Mouse (Mus musculus) limb, embryonic 15.5 days (tissue): ENCODE results near the gene Gm867. TPM values are rescaled to one million over a fixed set of nuclear protein-coding genes. Genes with fewer than 3 reads are reported as not detected.

Experiments
- ATAC-seq: fragments of 200-750 bp; cut with Nextera tagmentation; 2 replicates; pipeline ENCODE4 v1.8.0; 2017; ENCODE audit warnings: low read depth, moderate TSS enrichment; ENCODE audit not compliant: insufficient number of reproducible peaks, low FRiP score, low TSS enrichment
- H3K27ac ChIP-seq: fragments of 300-500 bp; sonication (generic); 2 replicates; pipeline ENCODE4 v1.5.1; 2015; ENCODE audit warnings: moderate library complexity, mild to moderate bottlenecking, inconsistent platforms
- H3K27me3 ChIP-seq: fragments of 300-500 bp; sonication (generic); 2 replicates; pipeline ENCODE4 v1.6.1; 2015; ENCODE audit warnings: inconsistent platforms
- H3K36me3 ChIP-seq: fragments of 300-500 bp; sonication (generic); 2 replicates; pipeline ENCODE4 v1.6.1; 2015; ENCODE audit warnings: inconsistent platforms
- H3K4me1 ChIP-seq: fragments of 300-500 bp; sonication (generic); 2 replicates; pipeline ENCODE4 v1.6.1; 2015; ENCODE audit warnings: inconsistent platforms
- H3K4me2 ChIP-seq: fragments of 300-500 bp; sonication (generic); 2 replicates; pipeline ENCODE4 v1.6.1; 2015; ENCODE audit warnings: mild to moderate bottlenecking, inconsistent platforms
- H3K4me3 ChIP-seq: fragments of 300-500 bp; sonication (generic); 2 replicates; pipeline ENCODE4 v1.5.1; 2015; ENCODE audit warnings: mild to moderate bottlenecking, inconsistent platforms
- H3K9ac ChIP-seq: fragments of 300-500 bp; sonication (generic); 2 replicates; pipeline ENCODE4 v1.6.1; 2015; ENCODE audit warnings: inconsistent platforms
- H3K9me3 ChIP-seq: fragments of 300-500 bp; sonication (generic); 2 replicates; pipeline ENCODE4 v1.6.1; 2016; ENCODE audit warnings: inconsistent platforms
- WGBS: fragments of 180-500 bp; shearing (Covaris S2); methylation state at CpG from one replicate; pipeline ENCODE4 v1.1.7; 2015; 5-methylcytosine and 5-hydroxymethylcytosine counted together
- polyA plus RNA-seq: library from polyadenylated mRNA; unstranded; fragments of >200 nt; fragmentation: Nextera tagmentation; extraction: Ambion mirVana; gene quantifications from 2 replicates; pipeline ENCODE4 v1.2.1, GENCODE M21; 2015

Gm867 gene
- polyA plus RNA-seq, 1 experiment from 2014 or later: 0.41 TPM

- ATAC-seq: no peak
- Histone ChIP-seq H3K27me3 (no peaks in the 10 kb centered on the region), H3K9me3 (no peaks in the 10 kb centered on the region), H3K36me3 (peaks cover 61% of the 10 kb centered on the region), H3K27ac (no peak overlapping the region), H3K4me3 (no peak overlapping the region), H3K9ac (no peak overlapping the region), H3K4me1 (peaks cover 51% of the 10 kb centered on the region), H3K4me2 (no peak overlapping the region)
- WGBS: 58% methylated on average over 7 of the region's 7 CpGs
Observed at GRCm38 (mm10) chr10:75915557-75915956, 24.9 kb downstream of the Gm867 start.

- Histone ChIP-seq H3K9me3 (no peaks in the 10 kb centered on the region), H3K4me1 (peaks cover 28% of the 10 kb centered on the region), H3K4me2 (no peak overlapping the region), H3K27ac (peak overlapping the region; percentile 38; the same call in 1 of the 2 replicates), H3K4me3 (no peak overlapping the region), H3K36me3 (peaks cover 72% of the 10 kb centered on the region), H3K9ac (no peak overlapping the region), H3K27me3 (no peaks in the 10 kb centered on the region)
- peak; percentile 35; the same call in 1 of the 2 replicates for ATAC-seq
- 55% methylated on average over 6 of the region's 6 CpGs for WGBS
Observed at GRCm38 (mm10) chr10:75913013-75913589, 27.4 kb downstream of the Gm867 start.

- Histone ChIP-seq H3K36me3 (peaks cover 77% of the 10 kb centered on the region), H3K9ac (no peak overlapping the region), H3K4me1 (peaks cover 6% of the 10 kb centered on the region), H3K9me3 (no peaks in the 10 kb centered on the region), H3K27ac (no peak overlapping the region), H3K4me2 (no peak overlapping the region), H3K4me3 (no peak overlapping the region), H3K27me3 (no peaks in the 10 kb centered on the region)
- no peak for ATAC-seq
- 81% methylated on average over 2 of the region's 2 CpGs for WGBS
Observed at GRCm38 (mm10) chr10:75910698-75911097, 29.8 kb downstream of the Gm867 start.

GRCm38 (mm10) chr10:75906882-75907281, 33.6 kb downstream of the Gm867 start:
- Histone ChIP-seq H3K27me3 (no peaks in the 10 kb centered on the region), H3K9ac (no peak overlapping the region), H3K4me3 (no peak overlapping the region), H3K36me3 (peaks cover 90% of the 10 kb centered on the region), H3K4me2 (no peak overlapping the region), H3K27ac (no peak overlapping the region), H3K4me1 (no peaks in the 10 kb centered on the region), H3K9me3 (no peaks in the 10 kb centered on the region)
- WGBS: 91% methylated on average over 4 of the region's 4 CpGs
- no peak for ATAC-seq

GRCm38 (mm10) chr10:75904391-75904790, 36.1 kb downstream of the Gm867 start:
- Histone ChIP-seq H3K4me2 (no peak overlapping the region), H3K9ac (no peak overlapping the region), H3K4me3 (no peak overlapping the region), H3K27me3 (no peaks in the 10 kb centered on the region), H3K36me3 (peaks cover 87% of the 10 kb centered on the region), H3K9me3 (no peaks in the 10 kb centered on the region), H3K4me1 (no peaks in the 10 kb centered on the region), H3K27ac (no peak overlapping the region)
- WGBS: 94% methylated on average over 5 of the region's 5 CpGs
- ATAC-seq: no peak

GRCm38 (mm10) chr10:75898846-75899245, 41.6 kb downstream of the Gm867 start:
- Histone ChIP-seq H3K27me3 (no peaks in the 10 kb centered on the region), H3K9me3 (no peaks in the 10 kb centered on the region), H3K9ac (no peak overlapping the region), H3K4me1 (0 out of 2 replicates have a peak, but pooled peaks cover 10% of the 10 kb centered on the region), H3K27ac (no peak overlapping the region), H3K4me3 (no peak overlapping the region), H3K4me2 (no peak overlapping the region), H3K36me3 (peaks cover 88% of the 10 kb centered on the region)
- 0 out of 2 replicates have a peak, but pooled peaks have one; percentile 62 for ATAC-seq
- WGBS: 67% methylated on average over 3 of the region's 3 CpGs

- peaks cover 17% of the 10 kb centered on the region for H3K4me1 ChIP-seq
- peaks cover 80% of the 10 kb centered on the region for H3K36me3 ChIP-seq
- no peaks in the 10 kb centered on the region for H3K9me3 ChIP-seq
- no peak for ATAC-seq
- H3K27ac ChIP-seq: no peak overlapping the region
- no peaks in the 10 kb centered on the region for H3K27me3 ChIP-seq
- no peak overlapping the region for H3K9ac ChIP-seq
- WGBS: 78% methylated on average over 6 of the region's 6 CpGs
- no peak overlapping the region for H3K4me3 ChIP-seq
- no peak overlapping the region for H3K4me2 ChIP-seq
Observed at GRCm38 (mm10) chr10:75898039-75898564, 42.4 kb downstream of the Gm867 start.

- no peak overlapping the region for H3K4me2 ChIP-seq
- ATAC-seq: no peak
- 39% methylated on average over 6 of the region's 6 CpGs for WGBS
- H3K9ac ChIP-seq: no peak overlapping the region
- no peaks in the 10 kb centered on the region for H3K9me3 ChIP-seq
- peaks cover 73% of the 10 kb centered on the region for H3K36me3 ChIP-seq
- H3K27me3 ChIP-seq: no peaks in the 10 kb centered on the region
- no peak overlapping the region for H3K4me3 ChIP-seq
- no peak overlapping the region for H3K27ac ChIP-seq
- peaks cover 21% of the 10 kb centered on the region for H3K4me1 ChIP-seq
Observed at GRCm38 (mm10) chr10:75897373-75897772, 43.1 kb downstream of the Gm867 start.

- Histone ChIP-seq H3K4me2 (no peak overlapping the region), H3K9me3 (no peaks in the 10 kb centered on the region), H3K36me3 (peaks cover 61% of the 10 kb centered on the region), H3K4me3 (no peak overlapping the region), H3K27ac (no peak overlapping the region), H3K27me3 (no peaks in the 10 kb centered on the region), H3K9ac (no peak overlapping the region), H3K4me1 (peaks cover 21% of the 10 kb centered on the region)
- WGBS: 94% methylated on average over 1 of the region's 1 CpGs
- no peak for ATAC-seq
Observed at GRCm38 (mm10) chr10:75896208-75896607, 44.3 kb downstream of the Gm867 start.

GRCm38 (mm10) chr10:75895730-75896129, 44.7 kb downstream of the Gm867 start:
- H3K4me2 ChIP-seq: no peak overlapping the region
- no peak for ATAC-seq
- H3K27me3 ChIP-seq: no peaks in the 10 kb centered on the region
- H3K27ac ChIP-seq: no peak overlapping the region
- peaks cover 21% of the 10 kb centered on the region for H3K4me1 ChIP-seq
- H3K36me3 ChIP-seq: peaks cover 57% of the 10 kb centered on the region
- no peaks in the 10 kb centered on the region for H3K9me3 ChIP-seq
- WGBS: 93% methylated on average over 5 of the region's 5 CpGs
- H3K4me3 ChIP-seq: no peak overlapping the region
- H3K9ac ChIP-seq: no peak overlapping the region

- H3K9me3 ChIP-seq: no peaks in the 10 kb centered on the region
- H3K4me2 ChIP-seq: no peak overlapping the region
- H3K4me3 ChIP-seq: no peak overlapping the region
- peaks cover 50% of the 10 kb centered on the region for H3K36me3 ChIP-seq
- no peak for ATAC-seq
- no peak overlapping the region for H3K27ac ChIP-seq
- H3K9ac ChIP-seq: no peak overlapping the region
- 62% methylated on average over 6 of the region's 6 CpGs for WGBS
- no peaks in the 10 kb centered on the region for H3K27me3 ChIP-seq
- H3K4me1 ChIP-seq: peaks cover 26% of the 10 kb centered on the region
Observed at GRCm38 (mm10) chr10:75894601-75895000, 45.9 kb downstream of the Gm867 start.

GRCm38 (mm10) chr10:75893089-75893750, 47.3 kb downstream of the Gm867 start, which contains the start of gene Derl3:
TSS of gene Derl3 (plus strand) at chr10:75893413.
- Histone ChIP-seq H3K4me3 (peak within 1 kb of the TSS; percentile 45), H3K4me2 (peak within 1 kb of the TSS; percentile 95), H3K36me3 (peaks cover 42% of the 10 kb centered on the region), H3K9ac (peak within 1 kb of the TSS; percentile 24; the same call in 1 of the 2 replicates), H3K9me3 (no peaks in the 10 kb centered on the region), H3K27ac (no peak within 1 kb of the TSS), H3K4me1 (peaks cover 29% of the 10 kb centered on the region), H3K27me3 (no peaks in the 10 kb centered on the region)
- WGBS: 1% methylated on average over 51 of the region's 51 CpGs
- ATAC-seq: peak; percentile 97
